Mouse (Mus musculus): ENCODE measurements around the gene Parl. TPM values are rescaled to one million over a fixed set of nuclear protein-coding genes. Genes with fewer than 3 reads are reported as not detected.

Gene Parl
- polyA plus RNA-seq, 1 experiment from 2014 or later: 54.9 TPM

GRCm38 (mm10) chr16:20279395-20279794, 22.8 kb downstream of the Parl start:
- H3K4me3 ChIP-seq (ENCODE audit: low read depth, low read length): no peak overlapping the region
- H3K4me2 ChIP-seq (ENCODE audit: low read depth, low read length): no peak overlapping the region
- TF ChIP-seq CTCF (IDR thresholded peaks at IDR 0.05; ENCODE audit: low read depth) (no peak), EP300 (IDR thresholded peaks at IDR 0.05; ENCODE audit: low read depth) (no peak)
- no peak overlapping the region for H3K9ac ChIP-seq (replicated peaks)
- DNase-seq (no peak), ATAC-seq (no peak)
- WGBS (ENCODE audit: insufficient replicate concordance): 80% methylated on average over 5 of the region's 5 CpGs
- H3K36me3 ChIP-seq (replicated peaks; ENCODE audit: insufficient read depth, low read length): peaks cover 43% of the 10 kb centered on the region
- H3K27me3 ChIP-seq (ENCODE audit: insufficient read depth, low read length): no peaks in the 10 kb centered on the region
- H3K4me1 ChIP-seq (ENCODE audit: insufficient read depth): no peaks in the 10 kb centered on the region
- H3K9me3 ChIP-seq (ENCODE audit: low read length): no peaks in the 10 kb centered on the region
- H3K27ac ChIP-seq (ENCODE audit: low read depth): no peak overlapping the region

- no peak overlapping the region for H3K4me3 ChIP-seq (ENCODE audit: low read depth, low read length)
- H3K9ac ChIP-seq (replicated peaks): no peak overlapping the region
- no peak overlapping the region for H3K27ac ChIP-seq (ENCODE audit: low read depth)
- no peak for ATAC-seq
- H3K36me3 ChIP-seq (replicated peaks; ENCODE audit: insufficient read depth, low read length): no peaks in the 10 kb centered on the region
- no peak for DNase-seq
- no peak for TF ChIP-seq EP300 (IDR thresholded peaks at IDR 0.05; ENCODE audit: low read depth)
- no peak for TF ChIP-seq CTCF (IDR thresholded peaks at IDR 0.05; ENCODE audit: low read depth)
- H3K4me1 ChIP-seq (ENCODE audit: insufficient read depth): no peaks in the 10 kb centered on the region
- H3K4me2 ChIP-seq (ENCODE audit: low read depth, low read length): no peak overlapping the region
- WGBS (ENCODE audit: insufficient replicate concordance): 25% methylated on average over 3 of the region's 3 CpGs
- H3K9me3 ChIP-seq (ENCODE audit: low read length): no peaks in the 10 kb centered on the region
- H3K27me3 ChIP-seq (ENCODE audit: insufficient read depth, low read length): no peaks in the 10 kb centered on the region
These were observed 29.2 kb downstream of the Parl start for GRCm38 (mm10) chr16:20272994-20273393.

- no peak overlapping the region for H3K9ac ChIP-seq (replicated peaks)
- WGBS (ENCODE audit: insufficient replicate concordance): 54% methylated on average over 4 of the region's 4 CpGs
- no peak for ATAC-seq
These were observed 30.8 kb downstream of the Parl start for GRCm38 (mm10) chr16:20271339-20271738.

GRCm38 (mm10) chr16:20265089-20265488, 37.1 kb downstream of the Parl start:
- no peak for ATAC-seq
- TF ChIP-seq CTCF (IDR thresholded peaks at IDR 0.05; ENCODE audit: low read depth) (no peak), EP300 (IDR thresholded peaks at IDR 0.05; ENCODE audit: low read depth) (no peak)
- Histone ChIP-seq H3K36me3 (replicated peaks; ENCODE audit: insufficient read depth, low read length) (no peaks in the 10 kb centered on the region), H3K4me2 (ENCODE audit: low read depth, low read length) (no peak overlapping the region), H3K27me3 (ENCODE audit: insufficient read depth, low read length) (no peaks in the 10 kb centered on the region), H3K4me3 (ENCODE audit: low read depth, low read length) (no peak overlapping the region), H3K9ac (replicated peaks) (no peak overlapping the region), H3K9me3 (ENCODE audit: low read length) (no peaks in the 10 kb centered on the region), H3K4me1 (ENCODE audit: insufficient read depth) (no peaks in the 10 kb centered on the region), H3K27ac (ENCODE audit: low read depth) (no peak overlapping the region)
- WGBS (ENCODE audit: insufficient replicate concordance): 65% methylated on average over 7 of the region's 7 CpGs
- DNase-seq: no peak

More at GRCm38 (mm10) chr16:20271339-20271738, 30.8 kb downstream of the Parl start:
- TF ChIP-seq CTCF (IDR thresholded peaks at IDR 0.05; ENCODE audit: low read depth): no peak
- no peak for TF ChIP-seq EP300 (IDR thresholded peaks at IDR 0.05; ENCODE audit: low read depth)
- Histone ChIP-seq H3K4me2 (ENCODE audit: low read depth, low read length) (no peak overlapping the region), H3K36me3 (replicated peaks; ENCODE audit: insufficient read depth, low read length) (no peaks in the 10 kb centered on the region), H3K4me3 (ENCODE audit: low read depth, low read length) (no peak overlapping the region), H3K4me1 (ENCODE audit: insufficient read depth) (no peaks in the 10 kb centered on the region), H3K27ac (ENCODE audit: low read depth) (no peak overlapping the region), H3K27me3 (ENCODE audit: insufficient read depth, low read length) (no peaks in the 10 kb centered on the region), H3K9me3 (ENCODE audit: low read length) (no peaks in the 10 kb centered on the region)
- DNase-seq: no peak

GRCm38 (mm10) chr16:20257926-20258325, 44.3 kb downstream of the Parl start:
- no peak for DNase-seq
- Histone ChIP-seq H3K9ac (replicated peaks) (no peak overlapping the region), H3K27ac (ENCODE audit: low read depth) (no peak overlapping the region), H3K9me3 (ENCODE audit: low read length) (no peaks in the 10 kb centered on the region), H3K36me3 (replicated peaks; ENCODE audit: insufficient read depth, low read length) (no peaks in the 10 kb centered on the region), H3K27me3 (ENCODE audit: insufficient read depth, low read length) (no peaks in the 10 kb centered on the region), H3K4me3 (ENCODE audit: low read depth, low read length) (no peak overlapping the region), H3K4me2 (ENCODE audit: low read depth, low read length) (no peak overlapping the region), H3K4me1 (ENCODE audit: insufficient read depth) (no peaks in the 10 kb centered on the region)
- ATAC-seq: no peak
- TF ChIP-seq EP300 (IDR thresholded peaks at IDR 0.05; ENCODE audit: low read depth): no peak
- TF ChIP-seq CTCF (IDR thresholded peaks at IDR 0.05; ENCODE audit: low read depth): no peak
- 81% methylated on average over 5 of the region's 5 CpGs for WGBS (ENCODE audit: insufficient replicate concordance)

GRCm38 (mm10) chr16:20248442-20249174, 53.6 kb downstream of the Parl start:
- Histone ChIP-seq H3K27ac (ENCODE audit: low read depth) (no peak overlapping the region), H3K27me3 (ENCODE audit: insufficient read depth, low read length) (no peaks in the 10 kb centered on the region), H3K9ac (replicated peaks) (no peak overlapping the region), H3K4me1 (ENCODE audit: insufficient read depth) (no peaks in the 10 kb centered on the region), H3K9me3 (ENCODE audit: low read length) (no peaks in the 10 kb centered on the region), H3K36me3 (replicated peaks; ENCODE audit: insufficient read depth, low read length) (no peaks in the 10 kb centered on the region), H3K4me3 (ENCODE audit: low read depth, low read length) (no peak overlapping the region), H3K4me2 (ENCODE audit: low read depth, low read length) (no peak overlapping the region)
- DNase-seq: no peak
- WGBS (ENCODE audit: insufficient replicate concordance): 83% methylated on average over 9 of the region's 9 CpGs
- no peak for ATAC-seq
- TF ChIP-seq CTCF (IDR thresholded peaks at IDR 0.05; ENCODE audit: low read depth) (no peak), EP300 (IDR thresholded peaks at IDR 0.05; ENCODE audit: low read depth) (no peak)

All from liver, postnatal 0 days (tissue).